Mouse (Mus musculus): ENCODE data around the gene Tmem274. TPM values are rescaled to one million over a fixed set of nuclear protein-coding genes. Genes with fewer than 3 reads are reported as not detected.

Gene Tmem274
- polyA plus RNA-seq (2014; fragmentation: Illumina TruSeq; extraction: RNeasy Lipid Tissue Mini Kit (QIAGEN cat#74804); ENCODE audit: insufficient read depth, low read depth, low replicate concordance), result not detected

GRCm38 (mm10) chr4:149477078-149477477 lies at the start of gene Tmem274:
TSS of gene Tmem274 (plus strand) at chr4:149477378.

GRCm38 (mm10) chr4:149454879-149455278 lies 22.3 kb upstream of the Tmem274 start, which contains the start of gene Rbp7:
TSS of gene Rbp7 (minus strand) at chr4:149454978.

GRCm38 (mm10) chr4:149485053-149485824 lies 8.1 kb downstream of the Tmem274 start, which contains the start of the genes Nmnat1 and Lzic:
TSS of gene Nmnat1 (minus strand) at chr4:149485202.
TSS of gene Lzic (plus strand) at chr4:149485229.

GRCm38 (mm10) chr4:149517868-149518340 lies 40.7 kb downstream of the Tmem274 start, which contains the start of gene Ctnnbip1:
TSS of gene Ctnnbip1 (plus strand) at chr4:149518236.

Other genes starting within 250 kb of the Tmem274 start
- 14.1 TPM for gene Kif1b, start 169.7 kb upstream of the Tmem274 start, polyA plus RNA-seq (2014; fragmentation: Illumina TruSeq; extraction: RNeasy Lipid Tissue Mini Kit (QIAGEN cat#74804); ENCODE audit: insufficient read depth, low read depth, low replicate concordance)
- gene Ube4b, start 50.6 kb upstream of the Tmem274 start, polyA plus RNA-seq (2014; fragmentation: Illumina TruSeq; extraction: RNeasy Lipid Tissue Mini Kit (QIAGEN cat#74804); ENCODE audit: insufficient read depth, low read depth, low replicate concordance), result 15.5 TPM
- 3.6 TPM for gene Rbp7, start 22.4 kb upstream of the Tmem274 start, polyA plus RNA-seq (2014; fragmentation: Illumina TruSeq; extraction: RNeasy Lipid Tissue Mini Kit (QIAGEN cat#74804); ENCODE audit: insufficient read depth, low read depth, low replicate concordance)
- 4.0 TPM for gene Nmnat1, start 7.8 kb downstream of the Tmem274 start, polyA plus RNA-seq (2014; fragmentation: Illumina TruSeq; extraction: RNeasy Lipid Tissue Mini Kit (QIAGEN cat#74804); ENCODE audit: insufficient read depth, low read depth, low replicate concordance)
- 11.6 TPM for gene Lzic, start 7.9 kb downstream of the Tmem274 start, polyA plus RNA-seq (2014; fragmentation: Illumina TruSeq; extraction: RNeasy Lipid Tissue Mini Kit (QIAGEN cat#74804); ENCODE audit: insufficient read depth, low read depth, low replicate concordance)
- 8.1 TPM for gene Ctnnbip1, start 40.9 kb downstream of the Tmem274 start, polyA plus RNA-seq (2014; fragmentation: Illumina TruSeq; extraction: RNeasy Lipid Tissue Mini Kit (QIAGEN cat#74804); ENCODE audit: insufficient read depth, low read depth, low replicate concordance)
- gene Clstn1, start 109.1 kb downstream of the Tmem274 start, polyA plus RNA-seq (2014; fragmentation: Illumina TruSeq; extraction: RNeasy Lipid Tissue Mini Kit (QIAGEN cat#74804); ENCODE audit: insufficient read depth, low read depth, low replicate concordance), result 78.7 TPM
- gene Pik3cd, start 225.2 kb downstream of the Tmem274 start, polyA plus RNA-seq (2014; fragmentation: Illumina TruSeq; extraction: RNeasy Lipid Tissue Mini Kit (QIAGEN cat#74804); ENCODE audit: insufficient read depth, low read depth, low replicate concordance), result 9.1 TPM

Measured in lung, adult 10 weeks (tissue).